Mouse (Mus musculus): Measurements from ENCODE around the gene Trpm2.

DNA sequence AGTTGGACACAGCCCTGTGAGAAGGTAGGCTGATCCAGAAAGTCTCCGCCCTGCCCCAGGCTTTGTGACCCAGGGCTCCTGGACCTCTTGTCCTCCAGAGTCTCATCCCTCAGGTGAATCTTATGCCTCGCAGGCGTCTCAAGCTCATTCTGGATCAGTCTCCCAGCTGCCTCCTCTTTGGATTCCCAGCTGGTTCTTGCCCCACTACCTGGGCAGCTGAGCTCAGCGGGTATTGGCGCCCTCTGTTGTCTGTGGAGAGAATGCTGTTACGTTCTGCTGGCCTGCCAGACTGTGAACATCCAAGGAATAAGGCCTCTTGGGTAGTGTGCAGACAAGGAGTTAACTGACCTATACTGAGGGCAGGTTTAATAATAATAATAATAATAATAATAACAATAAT lies 91.4 kb downstream of the Trpm2 start:
- no peak for TF ChIP-seq GATA1 (IDR thresholded peaks at IDR 0.05; ENCODE audit: borderline replicate concordance, low read length)
- no peak for TF ChIP-seq TAL1 (conservative IDR thresholded peaks at IDR 0.05; ENCODE audit: low read depth, low read length)
- TF ChIP-seq CTCF (IDR thresholded peaks at IDR 0.05; ENCODE audit: low read depth, low read length): no peak
- TF ChIP-seq POLR2AphosphoS5 (IDR thresholded peaks at IDR 0.05; ENCODE audit: insufficient replicate concordance, low read depth, low read length): no peak
